Mouse (Mus musculus) bone marrow, adult 2 months (tissue): ENCODE measurements around the gene Map4k2.

Source experiments
- CTCF ChIP-seq: fragments of 200-500 bp; IDR thresholded peaks from 2 replicates; pipeline ENCODE4 v1.5.1; 2011; ENCODE audit warnings: low read length, control low read depth; ENCODE audit not compliant: control insufficient read depth, insufficient read depth
- POLR2A ChIP-seq: fragments of 200-500 bp; IDR thresholded peaks from 2 replicates; pipeline ENCODE4 v1.6.1; 2011; ENCODE audit warnings: low read depth, mild to moderate bottlenecking, control low read depth, low read length, borderline replicate concordance; ENCODE audit not compliant: control insufficient read depth

DNA sequence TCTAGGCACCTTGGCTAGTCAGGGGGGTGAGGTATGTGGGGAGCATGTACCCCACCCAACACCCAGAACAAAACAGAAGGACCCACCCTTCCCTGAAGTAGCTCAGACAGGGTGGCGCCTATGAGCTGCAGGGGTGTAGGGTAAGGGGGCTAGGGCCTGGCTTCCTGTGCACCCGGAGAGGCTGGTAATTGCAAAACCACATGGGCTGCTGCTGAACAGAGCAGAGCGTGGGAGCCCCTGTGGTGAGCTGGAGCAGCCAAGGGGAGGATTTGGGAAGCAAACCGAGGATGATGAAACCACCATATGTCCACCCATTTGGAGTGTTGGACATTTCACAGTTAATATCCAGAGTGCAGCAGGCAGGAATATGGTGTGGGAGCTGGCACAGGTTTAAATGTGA is 38.4 kb upstream of the Map4k2 start:
- TF ChIP-seq CTCF (no peak), POLR2A (no peak)
